26 mouse cellular contexts compared by ENCODE assay signal in the genomic region with DNA sequence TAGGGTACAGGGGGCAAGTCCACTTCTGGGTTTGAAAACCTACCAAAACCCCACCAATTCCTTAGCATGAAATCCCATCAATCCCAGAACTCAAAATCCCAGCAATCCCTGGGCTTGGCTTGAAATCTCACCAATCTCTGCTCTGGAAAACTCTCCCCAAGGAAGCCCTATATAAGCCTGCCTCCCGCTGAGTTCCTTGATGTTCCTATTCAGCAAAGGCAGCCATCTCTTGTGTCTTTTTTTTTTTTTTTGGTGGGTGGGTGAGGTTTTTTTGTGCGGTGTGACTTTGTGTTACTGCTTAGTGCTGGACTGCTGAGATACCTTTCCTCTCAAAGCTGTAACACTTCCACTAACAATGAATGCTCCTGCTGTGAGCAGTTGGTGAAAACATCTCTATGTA.
"Had no signal": no experiment of that assay in that cellular context is flagged by ENCODE, and none has a peak within 500 bp of the region (broad histone marks: within the 10 kb centered on the region; RNA-seq: fewer than 3 reads in every experiment).

No protein-coding gene starts in this region.

- DNase-seq: gastrocnemius, postnatal 14 days; gastrocnemius, postnatal 36 days; heart, adult 18-20 months; heart, postnatal 10 days; heart, postnatal 4 days; kidney, adult 18-20 months; kidney, adult 8-10 months; kidney, postnatal 14 days; kidney, postnatal 36 days; liver; liver, embryonic 13.5 days had no signal

- H3K36me3 ChIP-seq: hindbrain, embryonic 10.5 days; hindbrain, embryonic 12.5 days; intestine, embryonic 15.5 days; limb, embryonic 10.5 days; limb, embryonic 12.5 days; liver, embryonic 13.5 days; liver, embryonic 15.5 days had no signal

- ATAC-seq: hindbrain, embryonic 16.5 days; inflammation-experienced regulatory T-cells, adult 6 months; intestine, embryonic 15.5 days; intestine, postnatal 0 days had no signal

- H3K9ac ChIP-seq: heart, embryonic 12.5 days; hindbrain, embryonic 12.5 days; hindbrain, embryonic 14.5 days; intestine, embryonic 15.5 days; limb, embryonic 12.5 days; liver, embryonic 13.5 days; liver, embryonic 15.5 days had no signal

- H3K4me1 ChIP-seq: heart, embryonic 10.5 days; heart, embryonic 12.5 days; hindbrain, embryonic 10.5 days; hindbrain, embryonic 12.5 days; intestine, embryonic 15.5 days; limb, embryonic 10.5 days; limb, embryonic 12.5 days; liver, embryonic 13.5 days; liver, embryonic 15.5 days had no signal

- H3K27me3 ChIP-seq: heart, embryonic 12.5 days; hindbrain, embryonic 12.5 days; intestine, embryonic 15.5 days; limb, embryonic 12.5 days; liver, embryonic 13.5 days; liver, embryonic 15.5 days had no signal

- H3K9me3 ChIP-seq: heart, embryonic 10.5 days; heart, embryonic 12.5 days; hindbrain, embryonic 12.5 days; intestine, embryonic 15.5 days; limb, embryonic 10.5 days; liver, embryonic 15.5 days had no signal

- H3K4me2 ChIP-seq: heart, embryonic 12.5 days; hindbrain, embryonic 12.5 days; hindbrain, embryonic 14.5 days; intestine, embryonic 15.5 days; limb, embryonic 12.5 days; liver, embryonic 11.5 days; liver, embryonic 13.5 days; liver, embryonic 15.5 days had no signal

- H3K4me3 ChIP-seq: heart, embryonic 10.5 days; heart, embryonic 12.5 days; hindbrain, embryonic 10.5 days; hindbrain, embryonic 12.5 days; intestine, embryonic 15.5 days; left cerebral cortex, adult 2 months; limb, embryonic 10.5 days; limb, embryonic 12.5 days; liver, embryonic 13.5 days; liver, embryonic 15.5 days had no signal

- H3K27ac ChIP-seq: heart, embryonic 10.5 days; hindbrain, embryonic 10.5 days; hindbrain, embryonic 12.5 days; hindbrain, embryonic 14.5 days; intestine, embryonic 15.5 days; kidney, postnatal 0 days; left cerebral cortex, adult 2 months; limb, embryonic 10.5 days; limb, embryonic 12.5 days; liver, embryonic 13.5 days; liver, embryonic 15.5 days had no signal
